Mouse (Mus musculus): ENCODE results near the gene Rcan1. TPM values are rescaled to one million over a fixed set of nuclear protein-coding genes. Genes with fewer than 3 reads are reported as not detected.

Gene Rcan1
- polyA plus RNA-seq, 1 experiment from 2014 or later: 24.2 TPM

DNA sequence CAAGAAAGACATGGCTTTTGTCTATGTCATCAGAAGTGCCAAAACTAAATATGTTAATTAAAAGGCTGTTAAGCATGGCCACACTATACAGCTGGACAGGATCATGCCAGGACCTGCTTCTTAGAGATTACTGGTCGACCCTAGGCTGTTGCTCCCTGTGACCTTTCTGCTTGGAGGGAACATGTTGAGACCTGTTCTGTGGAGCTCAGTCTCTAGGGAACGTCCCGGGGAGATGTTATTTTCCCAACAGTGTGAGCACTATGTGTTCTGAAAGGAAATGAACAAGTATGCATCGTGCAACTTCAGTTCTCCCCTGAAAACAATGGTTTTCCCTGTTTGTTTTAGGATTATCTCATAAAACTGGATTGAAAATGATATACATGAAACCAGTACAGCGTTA, 32.4 kb upstream of the Rcan1 start:
- Histone ChIP-seq H3K9ac (ENCODE audit: low read length) (no peak overlapping the region), H3K27me3 (replicated peaks; ENCODE audit: control insufficient read depth, insufficient read depth, low read length) (peaks cover 18% of the 10 kb centered on the region), H3K4me3 (ENCODE audit: low read depth, low read length) (no peak overlapping the region), H3K4me1 (replicated peaks; ENCODE audit: control insufficient read depth, insufficient read depth, low read length) (peaks cover 9% of the 10 kb centered on the region), H3K9me3 (ENCODE audit: control insufficient read depth, low read length) (no peaks in the 10 kb centered on the region), H3K36me3 (ENCODE audit: control insufficient read depth, insufficient read depth, low read length) (no peaks in the 10 kb centered on the region), H3K4me2 (ENCODE audit: low read length) (no peak overlapping the region), H3K27ac (ENCODE audit: low read depth) (no peak overlapping the region)
- DNase-seq (ENCODE audit: low spot score): no peak
- no peak for ATAC-seq (replicated peaks; ENCODE audit: low FRiP score, low TSS enrichment, low read depth)
- WGBS: 69% methylated on average over 5 of the region's 5 CpGs

DNA sequence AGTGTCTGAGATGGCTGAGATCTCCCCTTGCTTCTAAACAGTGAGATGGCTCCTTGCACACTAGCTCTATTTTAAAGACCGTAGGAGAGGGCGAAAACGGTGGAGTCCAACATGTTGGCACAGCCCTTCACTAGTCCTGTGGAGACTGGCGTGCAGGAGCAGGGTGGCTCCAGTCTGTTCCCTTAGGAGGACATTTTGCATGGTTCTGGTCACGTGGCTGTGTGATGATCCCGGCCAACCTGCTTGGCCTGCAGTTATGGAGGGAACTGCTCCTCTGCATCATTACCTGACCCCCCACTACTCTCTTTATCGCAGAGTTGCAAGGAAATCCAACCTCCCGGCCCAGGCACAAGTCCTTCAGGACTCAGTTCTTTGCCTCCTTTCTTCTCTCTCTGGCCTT, 29.9 kb upstream of the Rcan1 start:
- H3K4me3 ChIP-seq (ENCODE audit: low read depth, low read length): peak overlapping the region; percentile 44; the same call in 1 of the 2 replicates
- no peak overlapping the region for H3K9ac ChIP-seq (ENCODE audit: low read length)
- H3K4me2 ChIP-seq (ENCODE audit: low read length): peak overlapping the region; percentile 87
- peaks cover 33% of the 10 kb centered on the region for H3K27me3 ChIP-seq (replicated peaks; ENCODE audit: control insufficient read depth, insufficient read depth, low read length)
- ATAC-seq (replicated peaks; ENCODE audit: low FRiP score, low TSS enrichment, low read depth): no peak
- no peaks in the 10 kb centered on the region for H3K9me3 ChIP-seq (ENCODE audit: control insufficient read depth, low read length)
- H3K4me1 ChIP-seq (replicated peaks; ENCODE audit: control insufficient read depth, insufficient read depth, low read length): peaks cover 9% of the 10 kb centered on the region
- DNase-seq (ENCODE audit: low spot score): no peak
- WGBS: 64% methylated on average over 8 of the region's 8 CpGs
- no peaks in the 10 kb centered on the region for H3K36me3 ChIP-seq (ENCODE audit: control insufficient read depth, insufficient read depth, low read length)
- no peak overlapping the region for H3K27ac ChIP-seq (ENCODE audit: low read depth)

GRCm38 (mm10) chr16:92499324-92499723, 28.7 kb upstream of the Rcan1 start:
- WGBS: 21% methylated on average over 15 of the region's 15 CpGs
- Histone ChIP-seq H3K4me3 (ENCODE audit: low read depth, low read length) (peak overlapping the region; percentile 44), H3K4me2 (ENCODE audit: low read length) (peak overlapping the region; percentile 87), H3K4me1 (replicated peaks; ENCODE audit: control insufficient read depth, insufficient read depth, low read length) (peaks cover 9% of the 10 kb centered on the region), H3K27ac (ENCODE audit: low read depth) (no peak overlapping the region), H3K36me3 (ENCODE audit: control insufficient read depth, insufficient read depth, low read length) (no peaks in the 10 kb centered on the region), H3K9me3 (ENCODE audit: control insufficient read depth, low read length) (no peaks in the 10 kb centered on the region), H3K27me3 (replicated peaks; ENCODE audit: control insufficient read depth, insufficient read depth, low read length) (peaks cover 33% of the 10 kb centered on the region), H3K9ac (ENCODE audit: low read length) (peak overlapping the region; percentile 50)
- ATAC-seq (replicated peaks; ENCODE audit: low FRiP score, low TSS enrichment, low read depth): no peak
- no peak for DNase-seq (ENCODE audit: low spot score)

DNA sequence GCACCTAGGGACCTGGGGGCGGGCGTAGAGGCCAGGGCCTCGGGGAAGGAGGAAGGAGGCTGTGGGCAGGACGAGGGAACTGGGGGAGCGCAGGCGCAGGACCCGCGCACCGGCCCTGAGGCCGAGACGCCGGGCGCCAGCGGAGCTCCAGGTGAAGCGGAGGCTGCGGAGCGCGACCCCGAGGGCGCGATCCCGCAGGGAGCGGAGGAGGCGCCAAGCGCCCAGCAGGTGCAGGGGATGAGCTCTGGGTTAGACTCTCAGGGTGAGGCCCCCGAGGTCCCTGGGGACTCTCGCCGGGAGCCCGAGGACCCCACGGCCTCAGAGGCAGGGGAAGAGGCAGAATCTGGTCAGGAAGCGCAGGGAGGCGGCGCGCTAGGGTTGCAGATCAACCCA, 27.9 kb upstream of the Rcan1 start:
- Histone ChIP-seq H3K4me2 (ENCODE audit: low read length) (peak overlapping the region; percentile 87), H3K9me3 (ENCODE audit: control insufficient read depth, low read length) (no peaks in the 10 kb centered on the region), H3K27ac (ENCODE audit: low read depth) (peak overlapping the region; percentile 64), H3K9ac (ENCODE audit: low read length) (peak overlapping the region; percentile 50), H3K27me3 (replicated peaks; ENCODE audit: control insufficient read depth, insufficient read depth, low read length) (peaks cover 33% of the 10 kb centered on the region), H3K4me1 (replicated peaks; ENCODE audit: control insufficient read depth, insufficient read depth, low read length) (peaks cover 9% of the 10 kb centered on the region), H3K36me3 (ENCODE audit: control insufficient read depth, insufficient read depth, low read length) (no peaks in the 10 kb centered on the region), H3K4me3 (ENCODE audit: low read depth, low read length) (peak overlapping the region; percentile 44)
- DNase-seq (ENCODE audit: low spot score) (peak; percentile 76), ATAC-seq (replicated peaks; ENCODE audit: low FRiP score, low TSS enrichment, low read depth) (peak; percentile 65)
- WGBS: under 1% methylated on average over 34 of the region's 34 CpGs

DNA sequence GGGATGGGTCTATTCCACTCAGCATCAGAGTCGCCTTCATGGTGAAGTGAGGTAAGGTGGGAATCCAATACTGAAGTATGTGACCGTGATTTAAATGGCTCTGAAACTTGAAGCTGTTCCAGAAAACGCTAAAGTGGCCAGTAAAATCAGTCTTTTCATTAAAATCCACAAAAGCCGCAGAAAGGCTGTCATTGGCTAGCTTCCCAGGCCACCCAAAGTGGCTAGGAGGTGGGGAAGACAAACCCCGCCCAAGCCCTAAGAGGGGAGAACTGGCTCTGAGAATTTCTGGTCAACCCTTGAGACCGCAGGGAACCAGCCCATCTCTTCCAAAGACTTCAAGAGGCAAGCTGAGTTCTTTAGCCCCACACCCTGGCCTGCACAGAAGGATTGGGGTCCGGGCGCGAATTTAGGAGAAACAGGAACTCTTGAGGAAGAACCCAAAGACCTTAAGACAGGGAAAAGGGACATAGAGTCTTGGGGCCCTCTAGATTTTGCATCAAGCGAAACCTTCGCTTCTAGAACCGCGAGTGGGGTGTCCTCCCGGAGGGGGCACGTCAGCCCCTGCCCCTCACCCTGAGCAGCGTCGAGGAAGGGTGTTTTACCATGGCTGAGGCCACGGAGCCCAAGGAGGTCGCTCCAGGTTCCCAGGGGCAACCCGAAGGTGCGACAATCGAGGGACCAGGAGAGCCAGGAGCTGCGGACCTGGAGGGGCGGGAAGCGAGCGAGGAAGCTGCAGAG, 27.4 kb upstream of the Rcan1 start:
- DNase-seq (ENCODE audit: low spot score) (no peak), ATAC-seq (replicated peaks; ENCODE audit: low FRiP score, low TSS enrichment, low read depth) (no peak; the same call in 1 of the 2 replicates)

GRCm38 (mm10) chr16:92489356-92489755, 18.7 kb upstream of the Rcan1 start:
- no peak overlapping the region for H3K4me2 ChIP-seq (ENCODE audit: low read length)
- no peak overlapping the region for H3K4me3 ChIP-seq (ENCODE audit: low read depth, low read length)
- DNase-seq (ENCODE audit: low spot score): peak; percentile 69
- peak overlapping the region; percentile 14 for H3K27ac ChIP-seq (ENCODE audit: low read depth)
- no peaks in the 10 kb centered on the region for H3K36me3 ChIP-seq (ENCODE audit: control insufficient read depth, insufficient read depth, low read length)
- 0 out of 2 replicates have a peak, but pooled peaks have one; percentile 42 for ATAC-seq (replicated peaks; ENCODE audit: low FRiP score, low TSS enrichment, low read depth)
- 62% methylated on average over 9 of the region's 9 CpGs for WGBS
- H3K27me3 ChIP-seq (replicated peaks; ENCODE audit: control insufficient read depth, insufficient read depth, low read length): no peaks in the 10 kb centered on the region
- H3K9ac ChIP-seq (ENCODE audit: low read length): no peak overlapping the region
- H3K9me3 ChIP-seq (ENCODE audit: control insufficient read depth, low read length): no peaks in the 10 kb centered on the region
- H3K4me1 ChIP-seq (replicated peaks; ENCODE audit: control insufficient read depth, insufficient read depth, low read length): no peaks in the 10 kb centered on the region

More for the DNA sequence above, 27.4 kb upstream of the Rcan1 start:
- H3K36me3 ChIP-seq (ENCODE audit: control insufficient read depth, insufficient read depth, low read length): no peaks in the 10 kb centered on the region
- H3K27ac ChIP-seq (ENCODE audit: low read depth): peak overlapping the region; percentile 64; the same call in 1 of the 2 replicates
- H3K4me1 ChIP-seq (replicated peaks; ENCODE audit: control insufficient read depth, insufficient read depth, low read length): peaks cover 9% of the 10 kb centered on the region
- peak overlapping the region; percentile 50 for H3K9ac ChIP-seq (ENCODE audit: low read length)
- peak overlapping the region; percentile 87 for H3K4me2 ChIP-seq (ENCODE audit: low read length)
- WGBS: 10% methylated on average over 26 of the region's 26 CpGs
- H3K27me3 ChIP-seq (replicated peaks; ENCODE audit: control insufficient read depth, insufficient read depth, low read length): peaks cover 33% of the 10 kb centered on the region
- peak overlapping the region; percentile 44 for H3K4me3 ChIP-seq (ENCODE audit: low read depth, low read length)
- H3K9me3 ChIP-seq (ENCODE audit: control insufficient read depth, low read length): no peaks in the 10 kb centered on the region

- H3K4me3 ChIP-seq (ENCODE audit: low read depth, low read length): no peak overlapping the region
- 88% methylated on average over 5 of the region's 5 CpGs for WGBS
- ATAC-seq (replicated peaks; ENCODE audit: low FRiP score, low TSS enrichment, low read depth): no peak
- H3K9ac ChIP-seq (ENCODE audit: low read length): no peak overlapping the region
- H3K27me3 ChIP-seq (replicated peaks; ENCODE audit: control insufficient read depth, insufficient read depth, low read length): no peaks in the 10 kb centered on the region
- no peaks in the 10 kb centered on the region for H3K9me3 ChIP-seq (ENCODE audit: control insufficient read depth, low read length)
- H3K27ac ChIP-seq (ENCODE audit: low read depth): no peak overlapping the region
- no peaks in the 10 kb centered on the region for H3K4me1 ChIP-seq (replicated peaks; ENCODE audit: control insufficient read depth, insufficient read depth, low read length)
- H3K36me3 ChIP-seq (ENCODE audit: control insufficient read depth, insufficient read depth, low read length): no peaks in the 10 kb centered on the region
- no peak overlapping the region for H3K4me2 ChIP-seq (ENCODE audit: low read length)
- DNase-seq (ENCODE audit: low spot score): no peak
Observed at GRCm38 (mm10) chr16:92488456-92488855, 17.8 kb upstream of the Rcan1 start.

DNA sequence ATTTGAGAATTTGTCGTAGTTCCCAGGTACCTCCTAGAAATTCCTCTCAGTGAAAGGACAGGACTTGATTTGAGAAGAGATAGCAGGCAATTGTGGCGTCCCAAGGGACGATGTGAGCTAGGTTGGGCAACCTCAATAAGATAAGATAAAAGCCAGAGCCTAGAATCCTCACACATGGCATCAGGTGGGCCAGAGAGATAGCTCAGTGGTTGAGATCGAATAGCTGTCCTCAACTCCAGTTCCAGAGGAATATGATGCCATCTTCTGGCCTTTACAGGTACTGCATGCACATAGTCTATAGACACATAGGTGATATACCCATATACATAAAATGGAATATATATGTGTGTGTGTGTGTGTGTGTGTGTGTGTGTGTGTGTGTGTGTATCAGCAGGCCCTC, 16.8 kb upstream of the Rcan1 start:
- ATAC-seq (replicated peaks; ENCODE audit: low FRiP score, low TSS enrichment, low read depth): no peak
- WGBS: 58% methylated on average over 4 of the region's 4 CpGs
- no peak for DNase-seq (ENCODE audit: low spot score)
- Histone ChIP-seq H3K27ac (ENCODE audit: low read depth) (no peak overlapping the region), H3K9me3 (ENCODE audit: control insufficient read depth, low read length) (no peaks in the 10 kb centered on the region), H3K9ac (ENCODE audit: low read length) (no peak overlapping the region), H3K36me3 (ENCODE audit: control insufficient read depth, insufficient read depth, low read length) (no peaks in the 10 kb centered on the region), H3K4me1 (replicated peaks; ENCODE audit: control insufficient read depth, insufficient read depth, low read length) (no peaks in the 10 kb centered on the region), H3K4me3 (ENCODE audit: low read depth, low read length) (no peak overlapping the region), H3K4me2 (ENCODE audit: low read length) (no peak overlapping the region), H3K27me3 (replicated peaks; ENCODE audit: control insufficient read depth, insufficient read depth, low read length) (no peaks in the 10 kb centered on the region)

DNA sequence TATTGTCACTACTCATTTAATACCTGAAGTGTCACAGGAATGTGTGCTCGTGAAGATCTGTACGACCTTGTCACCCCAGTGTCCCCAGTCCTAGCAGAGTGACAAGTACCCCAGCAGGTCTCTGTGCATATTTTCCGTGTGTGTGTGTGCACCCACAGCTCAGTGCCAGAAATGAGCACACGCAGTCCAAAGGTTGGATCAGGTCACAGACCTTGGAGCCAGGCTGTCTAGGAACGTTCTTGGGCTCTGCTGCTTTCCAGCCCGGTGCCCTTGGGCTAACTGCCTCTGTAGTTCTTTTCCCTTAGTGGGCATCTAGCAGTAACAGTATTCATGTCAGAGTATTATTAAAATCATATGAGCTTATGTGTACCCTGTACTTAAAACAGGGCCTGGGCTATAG, 16.4 kb upstream of the Rcan1 start:
- Histone ChIP-seq H3K36me3 (ENCODE audit: control insufficient read depth, insufficient read depth, low read length) (no peaks in the 10 kb centered on the region), H3K9me3 (ENCODE audit: control insufficient read depth, low read length) (no peaks in the 10 kb centered on the region), H3K27me3 (replicated peaks; ENCODE audit: control insufficient read depth, insufficient read depth, low read length) (no peaks in the 10 kb centered on the region), H3K27ac (ENCODE audit: low read depth) (no peak overlapping the region), H3K4me2 (ENCODE audit: low read length) (no peak overlapping the region), H3K4me1 (replicated peaks; ENCODE audit: control insufficient read depth, insufficient read depth, low read length) (no peaks in the 10 kb centered on the region), H3K4me3 (ENCODE audit: low read depth, low read length) (no peak overlapping the region), H3K9ac (ENCODE audit: low read length) (no peak overlapping the region)
- DNase-seq (ENCODE audit: low spot score): no peak
- 72% methylated on average over 6 of the region's 6 CpGs for WGBS
- ATAC-seq (replicated peaks; ENCODE audit: low FRiP score, low TSS enrichment, low read depth): no peak

Measured in intestine, embryonic 14.5 days (tissue).